Mouse (Mus musculus) lung, postnatal 36 days (tissue): ENCODE measurements around the gene Yes1.
"Not testable (repeated sequence)": the region's sequence is repeated elsewhere in the genome, so short reads cannot be mapped to it uniquely, and the experiment has no call there.

Experiments
- DNase-seq: peaks from one replicate; pipeline ENCODE4 v3.0.0; 2022; ENCODE audit warnings: mixed read lengths

The Yes1 gene

DNA sequence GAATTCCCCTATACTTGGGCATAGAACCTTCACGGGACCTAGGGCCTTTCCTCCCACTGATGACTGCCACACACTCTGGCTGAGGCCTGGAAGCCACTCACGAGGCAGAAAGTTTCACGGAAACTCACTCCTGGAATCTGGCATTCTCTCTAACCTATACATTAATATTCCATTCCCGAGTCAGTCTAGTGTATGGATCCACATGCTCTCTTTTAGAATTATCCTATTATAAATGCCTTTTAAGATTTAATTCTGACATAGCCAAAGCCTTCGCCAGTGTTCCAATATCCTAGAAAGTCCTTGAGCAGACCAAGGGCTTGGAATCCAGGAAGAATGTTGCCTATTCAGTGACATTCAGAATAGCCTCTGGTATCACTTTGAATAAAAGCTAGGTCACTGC lies 100.5 kb downstream of the Yes1 start:
- DNase-seq = no peak

- no peak for DNase-seq
Observed at GRCm38 (mm10) chr5:32712221-32713041, 101.5 kb downstream of the Yes1 start.

GRCm38 (mm10) chr5:32713042-32713702 lies 102.2 kb downstream of the Yes1 start:
- DNase-seq = no peak

GRCm38 (mm10) chr5:32713703-32714467 lies 102.9 kb downstream of the Yes1 start:
- DNase-seq = peak; percentile 97

DNA sequence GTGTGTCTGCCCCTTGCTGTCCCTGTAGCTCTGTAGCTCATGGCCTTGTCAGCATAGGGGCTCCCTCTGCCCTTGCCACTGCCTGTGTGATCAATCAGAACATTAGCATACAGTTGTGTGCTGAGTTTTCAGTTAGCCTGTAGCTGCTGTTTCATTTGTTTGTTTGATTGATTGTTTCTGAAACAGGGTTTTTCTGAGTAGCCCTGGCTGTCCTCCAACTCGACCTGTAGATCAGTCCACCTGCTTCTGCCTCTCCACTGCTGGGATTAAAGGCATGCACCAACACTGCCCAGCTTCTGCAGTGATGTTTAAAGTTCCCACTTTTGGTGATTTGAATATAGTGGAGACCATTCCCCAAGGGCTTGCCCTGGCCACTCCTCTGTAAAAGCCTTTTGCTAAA lies 106.8 kb downstream of the Yes1 start:
- no peak for DNase-seq

DNA sequence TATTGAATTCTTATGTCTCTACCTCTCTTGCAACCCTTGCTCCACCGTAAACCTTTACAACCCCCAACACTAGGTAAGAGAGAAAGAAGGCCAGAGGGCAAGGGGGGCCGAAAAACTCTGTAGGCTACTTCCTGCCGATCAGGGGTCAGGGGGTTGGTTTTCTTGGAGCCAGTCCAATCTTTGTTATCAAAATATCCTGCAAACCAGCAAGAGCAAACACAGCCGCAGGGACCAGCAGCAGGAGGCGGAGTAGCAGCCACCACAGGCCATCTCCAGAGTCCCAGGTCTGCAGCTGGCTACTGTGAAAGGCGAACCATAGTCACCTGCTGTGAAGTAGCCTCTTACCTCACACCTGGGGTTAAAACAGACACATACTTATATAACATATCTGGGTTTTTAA lies 107.9 kb downstream of the Yes1 start:
- no peak for DNase-seq

DNA sequence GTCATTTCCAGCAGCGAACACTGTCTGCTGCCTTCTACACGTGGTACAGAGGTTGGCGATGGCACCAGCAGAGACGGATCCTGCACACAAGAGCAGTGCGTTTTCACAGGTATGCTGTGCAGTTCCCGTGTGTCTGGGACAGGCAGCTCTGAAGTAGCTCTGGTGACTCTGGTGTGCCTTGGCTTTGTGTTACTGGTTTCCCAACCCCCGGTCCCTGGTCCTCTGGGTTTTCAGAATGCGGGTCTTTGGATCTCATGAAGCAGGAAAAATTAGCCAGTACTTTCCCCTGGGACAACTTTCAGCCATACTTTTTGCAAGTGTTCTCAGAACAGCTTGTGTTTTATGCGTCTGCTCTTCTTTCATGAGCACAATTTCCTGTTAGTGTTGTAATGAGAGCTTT lies 109.4 kb downstream of the Yes1 start:
- DNase-seq = no peak

DNA sequence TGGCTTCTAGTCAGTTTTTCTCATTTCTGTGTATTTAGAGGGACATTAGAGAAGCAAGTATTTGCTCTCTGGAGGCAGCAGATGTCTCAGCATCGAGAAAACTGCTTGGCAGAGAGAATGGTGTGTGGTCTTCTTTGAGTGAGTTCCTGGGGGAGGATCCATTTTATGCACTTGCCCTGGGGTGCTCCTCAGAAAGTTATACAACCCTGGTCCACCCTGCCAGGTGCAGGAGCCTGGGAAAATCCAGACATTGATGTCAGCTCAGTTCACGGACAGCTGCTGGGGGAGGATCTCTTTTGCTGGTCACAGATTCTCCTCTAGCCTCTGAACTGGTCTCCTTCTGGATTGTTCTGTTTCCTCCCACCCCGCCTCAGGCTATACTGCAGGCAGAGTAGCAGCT lies 110.3 kb downstream of the Yes1 start:
- no peak for DNase-seq

DNA sequence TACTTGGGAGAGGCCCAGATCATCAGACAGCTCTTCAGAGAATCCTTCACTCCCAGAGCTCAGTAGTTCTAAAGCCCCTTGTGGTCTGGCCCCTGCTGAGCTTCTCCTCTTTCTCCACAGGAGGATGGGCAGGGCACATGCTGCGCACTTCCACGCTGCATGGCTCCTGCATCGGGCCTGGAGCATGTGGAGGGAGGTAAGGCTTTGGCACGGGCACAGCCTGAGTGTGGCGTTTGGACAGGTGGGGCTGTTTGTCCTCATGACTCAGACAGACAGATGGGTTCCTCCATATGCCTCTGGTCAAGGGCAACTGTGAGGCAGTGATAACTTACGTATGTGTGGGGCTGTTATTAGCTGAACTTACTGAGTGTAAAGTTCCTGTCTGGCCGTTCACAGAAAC lies 111.3 kb downstream of the Yes1 start:
- no peak for DNase-seq

- DNase-seq = not testable (repeated sequence)
Observed at GRCm38 (mm10) chr5:32722711-32723110, 111.7 kb downstream of the Yes1 start.

DNA sequence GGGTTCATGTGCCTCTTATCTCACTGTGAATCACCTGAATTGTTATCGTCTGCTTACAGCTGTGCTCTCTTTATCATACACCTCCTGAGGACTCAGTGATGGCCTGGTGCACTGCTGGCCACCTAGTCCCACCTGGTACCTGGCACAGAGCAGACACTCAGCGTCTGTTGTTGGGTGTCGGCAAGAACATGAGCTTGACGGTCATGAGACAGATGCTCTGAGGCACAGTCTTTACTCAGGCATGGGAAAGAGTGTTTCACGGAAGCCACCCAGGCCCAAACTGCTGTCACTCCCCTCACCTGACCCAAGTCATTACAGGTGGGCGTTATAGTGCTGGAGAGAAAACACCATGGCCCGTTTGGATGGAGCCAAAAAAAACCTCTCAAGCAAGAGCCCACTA lies 113.0 kb downstream of the Yes1 start:
- DNase-seq = no peak

GRCm38 (mm10) chr5:32725397-32725796 lies 114.4 kb downstream of the Yes1 start:
- DNase-seq = peak; percentile 32

DNA sequence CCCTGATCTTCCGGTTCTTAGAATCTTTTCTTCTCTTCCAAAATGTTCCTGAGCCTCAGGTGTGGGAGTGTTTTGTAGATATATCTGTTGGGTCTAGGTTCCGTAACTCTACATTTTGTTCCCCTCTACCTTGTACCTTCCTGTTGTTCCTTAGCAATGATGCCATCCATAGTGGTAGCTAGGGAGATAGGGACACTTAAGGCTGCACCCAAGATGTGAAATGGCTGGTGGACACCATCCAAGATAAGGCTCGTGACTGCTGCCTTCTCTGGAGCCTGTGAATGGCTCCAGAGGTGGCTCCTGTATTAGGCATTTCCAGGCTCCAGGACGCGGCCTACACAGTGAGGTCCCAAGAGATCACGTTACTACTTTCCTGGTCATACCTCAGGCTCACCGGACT lies 117.3 kb downstream of the Yes1 start:
- no peak for DNase-seq

GRCm38 (mm10) chr5:32728851-32729250 lies 117.9 kb downstream of the Yes1 start:
- DNase-seq = no peak

- not testable (repeated sequence) for DNase-seq
Observed at GRCm38 (mm10) chr5:32733892-32734291, 122.9 kb downstream of the Yes1 start.

GRCm38 (mm10) chr5:32735779-32736178 lies 124.8 kb downstream of the Yes1 start:
- peak; percentile 67 for DNase-seq
